Mouse (Mus musculus) brain, embryonic 14.5 days (tissue): ENCODE results near the gene Pecam1.

ENCODE experiments used
- CTCF ChIP-seq: fragments of 200-500 bp; IDR thresholded peaks from 2 replicates; pipeline ENCODE4 v1.5.1; 2012; ENCODE audit warnings: inconsistent platforms, mild to moderate bottlenecking, moderate library complexity, borderline replicate concordance; ENCODE audit not compliant: insufficient read depth, insufficient read length; ENCODE audit errors: extremely low read depth
- POLR2A ChIP-seq: fragments of 200-500 bp; IDR thresholded peaks from 2 replicates; pipeline ENCODE4 v1.6.1; 2012; ENCODE audit warnings: mild to moderate bottlenecking, inconsistent platforms, borderline replicate concordance; ENCODE audit not compliant: poor library complexity, insufficient read depth, insufficient read length, severe bottlenecking; ENCODE audit errors: extremely low read depth

DNA sequence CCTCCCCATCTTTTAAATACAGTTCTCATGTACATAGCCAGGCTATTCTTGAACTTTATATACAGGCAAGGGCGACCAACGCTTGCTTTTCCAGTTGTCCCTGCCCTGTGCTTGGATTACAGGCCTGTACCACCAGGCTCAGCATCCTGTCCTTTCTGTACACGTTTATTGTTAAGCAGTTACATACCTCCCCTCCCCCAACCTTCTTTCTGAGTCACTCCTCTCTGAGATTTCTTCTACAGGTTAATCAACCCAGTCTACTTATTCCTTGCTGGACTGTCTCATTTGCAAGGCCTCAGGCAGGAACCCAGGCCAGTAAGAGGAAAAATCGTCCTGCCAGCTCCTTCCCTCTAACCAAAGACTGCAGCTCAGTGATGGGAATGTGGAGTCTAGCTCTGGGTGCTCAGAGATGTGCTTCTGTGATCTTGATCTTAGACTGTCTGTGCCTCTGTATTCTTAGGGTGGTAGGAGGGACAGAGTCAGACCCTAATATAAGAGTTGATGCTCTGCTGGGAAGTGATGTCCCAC, 79.4 kb downstream of the Pecam1 start:
- TF ChIP-seq POLR2A (no peak), CTCF (no peak)
